Mouse (Mus musculus) E14TG2a.4 (cell line): ENCODE data around the gene Pigb.

ENCODE experiments used
- H3K27me3 ChIP-seq: 2 replicates; pipeline ENCODE4 v1.6.1; 2014; ENCODE audit warnings: low read length, control low read depth; ENCODE audit not compliant: insufficient read depth
- H3K36me3 ChIP-seq: 2 replicates; pipeline ENCODE4 v1.6.1; 2014; ENCODE audit warnings: low read length, control low read depth; ENCODE audit not compliant: insufficient read depth
- H3K4me1 ChIP-seq: replicated peaks from 2 replicates; pipeline ENCODE4 v1.6.1; 2014; ENCODE audit warnings: low read depth, low read length, control low read depth
- H3K4me3 ChIP-seq: replicated peaks from 2 replicates; pipeline ENCODE4 v1.5.1; 2014; ENCODE audit warnings: mild to moderate bottlenecking, low read length
- H3K9me3 ChIP-seq: 2 replicates; pipeline ENCODE4 v1.6.1; 2014; ENCODE audit warnings: low read length, control low read depth
- CTCF ChIP-seq: conservative IDR thresholded peaks from 2 replicates; pipeline ENCODE4 v1.5.1; 2014; ENCODE audit warnings: low read length
- NANOG ChIP-seq: IDR thresholded peaks from 2 replicates; pipeline ENCODE4 v1.6.1; 2014; ENCODE audit warnings: borderline replicate concordance, low read length, mixed read lengths
- POU5F1 ChIP-seq: IDR thresholded peaks from 2 replicates; pipeline ENCODE4 v1.6.1; 2014; ENCODE audit warnings: low read length, borderline replicate concordance

Gene Pigb

DNA sequence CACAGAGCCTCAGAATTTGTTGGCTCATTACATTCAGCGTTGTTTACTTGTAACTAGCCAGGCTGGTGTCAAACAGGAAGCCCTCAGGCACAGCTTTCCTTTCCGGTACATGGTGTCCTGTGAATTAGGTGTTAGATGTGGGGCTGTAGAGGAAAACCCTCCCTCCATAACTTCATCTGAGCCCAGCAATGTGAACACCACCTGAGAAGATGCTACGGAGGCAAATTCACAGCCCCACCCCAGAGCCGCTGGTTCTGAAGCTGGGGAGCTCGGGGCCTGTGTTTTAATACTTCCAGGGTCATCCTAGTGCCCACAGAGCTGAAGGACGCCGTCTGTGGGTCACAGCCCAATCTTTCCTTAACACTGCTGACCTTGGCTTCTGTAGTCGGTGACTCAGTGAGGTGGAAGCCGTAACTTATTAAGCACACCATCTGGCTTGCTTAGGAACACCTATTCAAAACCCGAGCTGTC lies 15.3 kb upstream of the Pigb start:
- Histone ChIP-seq H3K4me3 (0 out of 2 replicates have a peak overlapping the region, but pooled peaks have one; percentile 5), H3K36me3 (no peaks in the 10 kb centered on the region), H3K27me3 (no peaks in the 10 kb centered on the region), H3K4me1 (peaks cover 67% of the 10 kb centered on the region), H3K9me3 (no peaks in the 10 kb centered on the region)
- TF ChIP-seq NANOG (no peak), POU5F1 (no peak), CTCF (no peak)

DNA sequence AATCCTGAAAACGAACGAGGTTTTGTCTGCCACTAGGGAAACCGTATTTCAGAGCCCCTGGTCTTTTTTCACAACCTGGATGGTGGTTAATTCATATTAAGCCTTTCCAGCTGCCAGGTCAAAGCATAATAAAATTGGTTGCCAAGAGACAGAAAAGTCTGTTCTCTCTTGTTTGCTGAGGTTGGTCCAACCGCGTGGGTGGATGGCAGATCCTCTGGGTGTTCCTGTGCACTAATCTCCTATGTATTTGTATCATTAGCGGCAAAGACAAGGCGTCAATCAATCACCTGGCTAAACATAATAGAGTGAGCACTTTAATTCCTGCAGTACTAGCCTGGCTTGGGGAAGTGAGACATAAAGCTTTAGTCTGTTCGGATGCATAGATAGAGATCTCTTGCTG lies 10.4 kb upstream of the Pigb start:
- Histone ChIP-seq H3K9me3 (no peaks in the 10 kb centered on the region), H3K36me3 (no peaks in the 10 kb centered on the region), H3K4me1 (peaks cover 60% of the 10 kb centered on the region), H3K4me3 (no peak overlapping the region), H3K27me3 (no peaks in the 10 kb centered on the region)
- TF ChIP-seq NANOG (no peak), POU5F1 (no peak), CTCF (no peak)

DNA sequence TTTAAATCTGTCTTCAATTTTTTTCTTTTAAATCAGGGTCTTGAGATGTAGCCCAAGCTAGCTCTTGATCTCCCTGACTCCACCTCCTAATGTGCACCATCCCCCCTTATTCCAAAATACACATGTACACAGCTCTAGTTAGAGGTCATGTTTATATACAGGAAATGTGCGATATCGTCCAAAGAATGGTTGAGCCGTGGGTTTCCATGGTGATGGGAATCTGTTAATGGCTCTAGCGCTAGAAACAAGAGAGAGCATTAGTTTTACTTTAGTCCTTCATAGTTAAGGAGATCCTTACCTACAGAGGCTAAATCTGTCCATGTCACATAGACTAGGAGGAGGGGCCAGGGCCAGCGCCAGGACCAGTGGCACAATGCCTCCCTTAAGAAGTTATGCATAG lies 9.7 kb upstream of the Pigb start:
- TF ChIP-seq POU5F1 (no peak), NANOG (peak; percentile 62; the same call in 1 of the 2 replicates), CTCF (no peak)
- no peaks in the 10 kb centered on the region for H3K9me3 ChIP-seq
- no peaks in the 10 kb centered on the region for H3K27me3 ChIP-seq
- H3K4me3 ChIP-seq, result no peak overlapping the region
- H3K36me3 ChIP-seq, result no peaks in the 10 kb centered on the region
- H3K4me1 ChIP-seq, result peaks cover 60% of the 10 kb centered on the region

DNA sequence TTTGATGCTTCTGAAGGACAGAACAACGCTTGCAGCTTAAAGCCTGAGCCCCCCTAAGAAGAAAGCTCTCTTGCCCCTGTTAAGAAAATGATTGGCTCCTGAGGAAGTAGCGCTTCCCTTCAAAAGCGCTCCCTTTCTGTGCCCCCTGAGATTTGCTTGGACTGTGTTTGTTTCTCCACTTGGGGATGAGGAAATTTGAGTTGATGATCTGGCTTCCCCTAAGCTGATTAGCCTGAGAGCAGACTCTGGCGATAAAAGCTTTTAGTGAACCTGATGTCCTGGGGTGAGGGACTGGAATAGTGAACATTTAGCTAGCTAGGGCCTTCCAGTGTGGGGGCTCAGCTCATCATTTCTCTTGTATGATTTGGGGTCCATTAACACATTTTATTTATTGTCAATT lies 8.7 kb upstream of the Pigb start:
- Histone ChIP-seq H3K27me3 (no peaks in the 10 kb centered on the region), H3K4me3 (no peak overlapping the region), H3K9me3 (no peaks in the 10 kb centered on the region), H3K36me3 (no peaks in the 10 kb centered on the region), H3K4me1 (peaks cover 62% of the 10 kb centered on the region)
- TF ChIP-seq CTCF (no peak), NANOG (no peak), POU5F1 (no peak)

DNA sequence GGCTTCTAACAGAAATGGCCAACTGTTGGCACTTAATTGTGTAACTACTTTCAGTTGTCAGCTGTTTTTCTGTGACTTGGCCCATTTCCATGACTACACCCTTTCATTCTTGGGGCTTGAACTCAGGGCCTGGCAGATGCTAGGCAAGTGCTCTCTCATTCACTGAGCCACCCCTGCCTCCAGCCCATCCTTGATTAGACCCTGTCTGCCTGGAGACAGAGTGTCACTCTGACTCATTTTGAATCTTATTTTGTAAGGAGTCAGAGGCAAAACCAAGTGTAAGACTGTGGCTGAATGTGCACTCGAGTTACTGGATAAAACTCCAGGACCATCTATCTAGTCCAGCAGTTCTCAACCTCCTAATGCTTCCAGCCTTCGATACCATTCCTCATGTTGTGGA lies 7.7 kb upstream of the Pigb start:
- Histone ChIP-seq H3K27me3 (no peaks in the 10 kb centered on the region), H3K36me3 (peaks cover 3% of the 10 kb centered on the region; the same call in 1 of the 2 replicates), H3K4me3 (no peak overlapping the region), H3K9me3 (no peaks in the 10 kb centered on the region), H3K4me1 (peaks cover 61% of the 10 kb centered on the region)
- no peak for TF ChIP-seq POU5F1
- TF ChIP-seq NANOG, result no peak
- TF ChIP-seq CTCF, result no peak

DNA sequence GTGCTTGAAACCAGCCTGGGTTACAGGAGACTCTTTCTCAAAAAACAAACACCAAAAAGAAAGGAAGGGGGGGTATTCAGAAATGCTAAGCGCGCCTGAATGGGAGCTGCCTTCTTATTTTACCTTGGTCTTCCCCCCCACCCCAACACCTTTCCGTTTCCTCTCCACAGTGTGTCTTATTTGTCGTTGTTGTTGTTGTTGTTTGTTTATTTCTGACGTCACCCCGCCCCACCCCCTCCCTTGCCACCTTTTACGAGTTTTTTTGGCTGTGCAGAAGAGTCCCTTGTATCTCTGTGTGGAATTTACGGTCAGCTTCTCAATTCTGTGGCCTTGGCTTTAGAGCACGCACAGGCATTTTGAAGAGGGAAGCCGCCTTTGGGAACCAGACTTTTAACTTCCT lies 5.5 kb upstream of the Pigb start:
- Histone ChIP-seq H3K36me3 (peaks cover 10% of the 10 kb centered on the region; the same call in 1 of the 2 replicates), H3K27me3 (no peaks in the 10 kb centered on the region), H3K4me1 (peaks cover 49% of the 10 kb centered on the region), H3K4me3 (peak overlapping the region; percentile 81), H3K9me3 (no peaks in the 10 kb centered on the region)
- no peak for TF ChIP-seq NANOG
- TF ChIP-seq CTCF, result no peak
- no peak for TF ChIP-seq POU5F1

DNA sequence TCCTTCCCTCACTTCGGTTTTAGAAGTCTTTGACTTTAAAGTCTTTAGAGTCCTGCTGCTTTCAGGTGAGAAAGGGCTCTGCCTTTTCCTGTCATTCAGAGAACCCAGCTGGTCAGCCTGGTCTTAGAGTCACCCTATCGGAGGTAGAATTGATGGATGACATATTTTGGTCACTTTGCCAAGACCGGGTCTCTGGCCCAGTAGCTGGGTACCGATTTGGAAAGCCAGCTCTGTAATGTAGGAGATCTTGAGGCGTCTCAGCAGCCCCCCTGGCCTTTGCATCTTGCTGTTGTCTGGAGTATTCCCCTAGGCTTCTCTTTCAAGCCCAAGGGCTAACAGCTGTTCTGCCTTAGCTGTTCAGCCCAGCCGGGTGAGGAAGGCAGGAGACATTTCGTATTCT lies 5.0 kb upstream of the Pigb start:
- Histone ChIP-seq H3K9me3 (no peaks in the 10 kb centered on the region), H3K36me3 (peaks cover 10% of the 10 kb centered on the region; the same call in 1 of the 2 replicates), H3K27me3 (no peaks in the 10 kb centered on the region), H3K4me1 (peaks cover 49% of the 10 kb centered on the region), H3K4me3 (peak overlapping the region; percentile 81)
- TF ChIP-seq CTCF (no peak), POU5F1 (no peak), NANOG (no peak)

DNA sequence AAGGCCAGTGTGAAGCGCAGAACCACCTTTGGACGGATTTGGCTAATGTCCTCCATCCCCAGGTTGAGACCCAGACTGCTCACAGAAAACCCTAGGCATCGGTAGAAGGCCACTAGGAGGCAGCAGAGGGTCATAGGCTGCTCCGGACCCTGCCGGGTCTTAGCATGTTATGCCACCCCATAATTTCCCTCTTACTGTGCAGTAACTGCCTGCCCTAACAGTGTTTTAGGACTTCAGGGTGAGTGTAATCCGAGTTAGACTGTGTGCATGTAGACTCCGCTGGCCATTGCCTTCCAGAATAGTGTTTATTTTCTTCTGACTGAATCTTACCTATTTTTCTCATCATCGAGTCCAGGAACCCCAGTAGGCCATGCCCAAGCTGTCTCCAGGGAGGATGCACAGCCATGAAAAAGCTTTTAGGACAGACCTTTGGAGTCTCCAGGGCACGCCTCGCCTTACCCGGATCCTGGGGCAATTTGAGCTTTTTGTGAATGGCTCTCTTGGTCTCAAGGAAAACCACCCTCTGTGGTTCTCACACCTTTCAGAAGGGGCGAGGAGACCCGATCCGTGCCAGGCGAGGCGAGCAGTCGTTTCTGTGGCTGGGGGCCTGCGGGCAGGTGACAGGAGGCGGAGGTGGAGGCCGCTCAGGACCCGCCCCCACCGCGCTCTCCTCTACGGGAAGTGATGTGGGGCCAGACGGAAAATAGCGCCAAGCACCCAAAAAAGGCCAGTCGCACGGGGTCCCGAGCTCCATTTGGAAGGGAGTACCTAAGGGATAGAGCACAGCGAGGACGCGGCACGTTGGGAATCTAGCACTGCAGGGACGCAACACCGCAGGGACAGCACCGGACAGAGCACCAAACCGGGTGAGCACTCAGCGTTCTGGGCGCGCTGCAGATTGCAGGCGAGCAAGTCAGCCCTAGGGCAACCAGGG lies 4.2 kb upstream of the Pigb start, which contains the start of gene Rab27a:
Rab27a (plus strand) TSS at position 709 of the 934 bp plus-strand sequence.
- no peak for TF ChIP-seq NANOG
- peak; percentile 96 for TF ChIP-seq CTCF

More for the DNA sequence above, 4.2 kb upstream of the Pigb start, which contains the start of gene Rab27a:
- peaks cover 10% of the 10 kb centered on the region; the same call in 1 of the 2 replicates for H3K36me3 ChIP-seq
- H3K27me3 ChIP-seq, result no peaks in the 10 kb centered on the region
- peak within 1 kb of the TSS; percentile 81 for H3K4me3 ChIP-seq
- peaks cover 45% of the 10 kb centered on the region for H3K4me1 ChIP-seq
- H3K9me3 ChIP-seq, result no peaks in the 10 kb centered on the region
